Mouse (Mus musculus) hindbrain, embryonic 16.5 days (tissue): ENCODE results near the gene Atp4b. TPM values are rescaled to one million over a fixed set of nuclear protein-coding genes. Genes with fewer than 3 reads are reported as not detected.
"Not testable (repeated sequence)": the region's sequence is repeated elsewhere in the genome, so short reads cannot be mapped to it uniquely, and the experiment has no call there.

ENCODE experiments used
- ATAC-seq: fragments of 200-750 bp; cut with Nextera tagmentation; 2 replicates; pipeline ENCODE4 v1.8.0; 2017; ENCODE audit warnings: moderate TSS enrichment, moderate library complexity
- H3K27ac ChIP-seq: fragments of 300-500 bp; sonication (generic); 2 replicates; pipeline ENCODE4 v1.5.1; 2014; ENCODE audit warnings: low read depth, mild to moderate bottlenecking, control low read depth, low read length, moderate library complexity
- H3K27me3 ChIP-seq: fragments of 300-500 bp; sonication (generic); replicated peaks from 2 replicates; pipeline ENCODE4 v1.6.1; 2014; ENCODE audit warnings: low read length; ENCODE audit not compliant: control insufficient read depth, insufficient read depth
- H3K36me3 ChIP-seq: fragments of 300-500 bp; sonication (generic); 2 replicates; pipeline ENCODE4 v1.6.1; 2014; ENCODE audit warnings: mild to moderate bottlenecking, low read length, moderate library complexity, mixed read lengths; ENCODE audit not compliant: control insufficient read depth, insufficient read depth
- H3K4me1 ChIP-seq: fragments of 300-500 bp; sonication (generic); 2 replicates; pipeline ENCODE4 v1.6.1; 2014; ENCODE audit warnings: low read depth, low read length; ENCODE audit not compliant: control insufficient read depth, insufficient read depth
- H3K4me2 ChIP-seq: fragments of 300-500 bp; sonication (generic); 2 replicates; pipeline ENCODE4 v1.6.1; 2014; ENCODE audit warnings: mild to moderate bottlenecking, low read length, control low read depth, moderate library complexity
- H3K4me3 ChIP-seq: fragments of 300-500 bp; sonication (generic); 2 replicates; pipeline ENCODE4 v1.5.1; 2014; ENCODE audit warnings: mild to moderate bottlenecking, low read length, control low read depth, moderate library complexity
- H3K9ac ChIP-seq: fragments of 300-500 bp; sonication (generic); 2 replicates; pipeline ENCODE4 v1.6.1; 2014; ENCODE audit warnings: low read depth, mild to moderate bottlenecking, control low read depth, low read length, moderate library complexity
- H3K9me3 ChIP-seq: fragments of 300-500 bp; sonication (generic); 2 replicates; pipeline ENCODE4 v1.6.1; 2014; ENCODE audit warnings: mild to moderate bottlenecking, low read length, moderate library complexity; ENCODE audit not compliant: control insufficient read depth
- WGBS: fragments of 180-500 bp; shearing (Covaris S2); extraction: QIAGEN DNeasy Blood & Tissue Kit; methylation state at CpG from one replicate; pipeline ENCODE4 v1.1.7; 2014; 5-methylcytosine and 5-hydroxymethylcytosine counted together
- polyA plus RNA-seq: library from polyadenylated mRNA; unstranded; fragments of >200 nt; fragmentation: Nextera tagmentation; extraction: Ambion mirVana; gene quantifications from 2 replicates; pipeline ENCODE4 v1.2.1, GENCODE M21; 2015

The Atp4b gene
- polyA plus RNA-seq, 1 experiment from 2014 or later = not detected

GRCm38 (mm10) chr8:13342340-13342739, 54.3 kb downstream of the Atp4b start:
- H3K4me1 ChIP-seq = peaks cover 14% of the 10 kb centered on the region
- no peaks in the 10 kb centered on the region for H3K27me3 ChIP-seq
- no peak for ATAC-seq
- no peaks in the 10 kb centered on the region for H3K9me3 ChIP-seq
- H3K4me2 ChIP-seq = no peak overlapping the region
- 94% methylated on average over 2 of the region's 2 CpGs for WGBS
- peaks cover 18% of the 10 kb centered on the region for H3K36me3 ChIP-seq
- no peak overlapping the region for H3K27ac ChIP-seq
- H3K4me3 ChIP-seq = no peak overlapping the region
- H3K9ac ChIP-seq = no peak overlapping the region

GRCm38 (mm10) chr8:13340650-13341049, 56.0 kb downstream of the Atp4b start:
- no peaks in the 10 kb centered on the region for H3K9me3 ChIP-seq
- H3K4me2 ChIP-seq = no peak overlapping the region
- no peak for ATAC-seq
- peaks cover 12% of the 10 kb centered on the region for H3K36me3 ChIP-seq
- no peaks in the 10 kb centered on the region for H3K27me3 ChIP-seq
- H3K27ac ChIP-seq = no peak overlapping the region
- H3K4me1 ChIP-seq = peaks cover 14% of the 10 kb centered on the region
- 84% methylated on average over 8 of the region's 8 CpGs for WGBS
- no peak overlapping the region for H3K9ac ChIP-seq
- H3K4me3 ChIP-seq = no peak overlapping the region

DNA sequence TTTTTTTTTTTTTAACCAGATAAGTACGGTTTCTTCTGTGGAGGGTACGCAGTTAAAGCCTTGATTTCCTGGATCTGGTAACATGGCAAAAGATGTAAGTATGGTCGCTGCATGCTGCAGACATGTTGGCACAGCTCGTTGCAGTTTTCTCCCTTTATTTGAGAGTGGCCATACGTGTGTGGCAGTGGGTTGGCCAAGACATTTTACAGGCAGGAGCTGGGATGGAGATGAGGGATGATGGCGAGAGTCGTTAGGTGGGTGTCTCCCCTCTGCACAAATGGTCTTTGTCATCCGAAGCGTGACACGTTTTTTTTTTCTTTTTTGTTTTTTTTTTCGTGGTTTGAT, 57.0 kb downstream of the Atp4b start:
- peak overlapping the region; percentile 71 for H3K4me2 ChIP-seq
- H3K27ac ChIP-seq = no peak overlapping the region
- H3K4me1 ChIP-seq = peaks cover 14% of the 10 kb centered on the region
- no peaks in the 10 kb centered on the region for H3K9me3 ChIP-seq
- no peak for ATAC-seq
- H3K4me3 ChIP-seq = peak overlapping the region; percentile 92
- H3K9ac ChIP-seq = peak overlapping the region; percentile 93
- H3K27me3 ChIP-seq = no peaks in the 10 kb centered on the region
- H3K36me3 ChIP-seq = peaks cover 12% of the 10 kb centered on the region
- WGBS = 3% methylated on average over 11 of the region's 11 CpGs

- Histone ChIP-seq H3K4me3 (peak overlapping the region; percentile 92), H3K4me2 (peak overlapping the region; percentile 71), H3K9me3 (no peaks in the 10 kb centered on the region), H3K27ac (peak overlapping the region; percentile 80), H3K4me1 (peaks cover 14% of the 10 kb centered on the region), H3K27me3 (no peaks in the 10 kb centered on the region), H3K9ac (peak overlapping the region; percentile 93), H3K36me3 (peaks cover 8% of the 10 kb centered on the region)
- 1% methylated on average over 26 of the region's 70 CpGs for WGBS
- ATAC-seq = peak; percentile 62
Measured at GRCm38 (mm10) chr8:13338901-13339645, 57.6 kb downstream of the Atp4b start.

DNA sequence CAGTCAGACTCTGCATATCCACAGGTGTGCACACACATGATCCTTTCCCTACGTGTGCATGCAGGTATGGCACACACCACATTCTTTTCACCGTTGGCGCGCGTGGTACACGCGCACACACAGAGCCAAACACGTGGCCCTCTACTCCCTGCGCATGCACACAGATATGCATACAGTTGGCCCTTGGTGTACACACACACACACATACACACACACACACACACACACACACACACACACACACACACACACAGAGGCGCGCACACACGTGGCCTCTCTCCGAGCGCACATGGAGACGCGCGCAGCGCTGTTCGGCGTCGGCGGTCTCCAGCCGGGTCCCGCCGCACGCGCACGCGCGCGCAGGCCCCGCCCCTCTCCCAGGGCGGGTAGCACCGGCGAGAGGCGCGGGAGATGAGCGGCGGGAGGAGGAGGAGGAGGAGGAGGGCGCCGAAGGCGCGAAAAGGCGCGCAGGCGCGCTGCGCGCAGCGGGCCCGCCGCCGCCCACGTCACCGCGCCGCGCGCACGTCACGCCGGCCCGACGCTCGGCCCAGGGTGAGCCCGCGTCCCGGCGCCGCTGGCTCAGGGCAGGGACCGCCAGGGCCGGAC, 58.3 kb downstream of the Atp4b start, which contains the start of gene Tfdp1:
TSS of gene Tfdp1 (plus strand) at position 497 of the 606 bp plus-strand sequence.
- H3K9ac ChIP-seq = peak within 1 kb of the TSS; percentile 93
- peaks cover 3% of the 10 kb centered on the region; the same call in 1 of the 2 replicates for H3K36me3 ChIP-seq
- peak; percentile 95 for ATAC-seq
- H3K4me3 ChIP-seq = peak within 1 kb of the TSS; percentile 92
- H3K4me2 ChIP-seq = peak within 1 kb of the TSS; percentile 71
- peaks cover 14% of the 10 kb centered on the region for H3K4me1 ChIP-seq
- WGBS = under 1% methylated on average over 44 of the region's 72 CpGs
- no peaks in the 10 kb centered on the region for H3K27me3 ChIP-seq
- H3K9me3 ChIP-seq = no peaks in the 10 kb centered on the region
- peak within 1 kb of the TSS; percentile 80 for H3K27ac ChIP-seq

- Histone ChIP-seq H3K9me3 (no peaks in the 10 kb centered on the region), H3K4me1 (peaks cover 14% of the 10 kb centered on the region), H3K27ac (no peak overlapping the region), H3K27me3 (no peaks in the 10 kb centered on the region), H3K36me3 (peaks cover 3% of the 10 kb centered on the region; the same call in 1 of the 2 replicates), H3K9ac (no peak overlapping the region), H3K4me2 (peak overlapping the region; percentile 71), H3K4me3 (peak overlapping the region; percentile 92)
- 75% methylated on average over 3 of the region's 3 CpGs for WGBS
- no peak; the same call in 1 of the 2 replicates for ATAC-seq
Measured at GRCm38 (mm10) chr8:13337678-13338077, 58.9 kb downstream of the Atp4b start.

DNA sequence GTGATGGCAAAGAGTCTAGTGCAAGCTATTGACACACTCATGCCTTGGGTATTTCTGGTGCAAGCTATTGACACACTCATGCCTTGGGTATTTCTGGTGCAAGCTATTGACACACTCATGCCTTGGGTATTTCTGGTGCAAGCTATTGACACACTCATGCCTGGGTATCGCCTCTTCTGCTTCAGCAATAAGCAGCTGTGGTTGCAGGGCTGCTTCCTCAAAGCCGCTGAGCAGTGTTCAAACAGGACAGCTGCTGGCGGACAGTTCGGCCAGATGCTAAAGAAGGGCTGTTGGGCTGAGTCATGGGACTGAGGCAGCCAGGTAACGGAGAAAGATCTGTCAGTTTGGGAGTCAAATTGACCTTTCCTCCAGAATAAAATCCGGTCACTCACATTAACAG, 59.4 kb downstream of the Atp4b start:
- H3K4me3 ChIP-seq, H3K9me3 ChIP-seq, H3K27me3 ChIP-seq, H3K4me2 ChIP-seq, H3K27ac ChIP-seq, H3K9ac ChIP-seq, ATAC-seq, H3K36me3 ChIP-seq: not testable (repeated sequence)
- H3K4me1 ChIP-seq = peaks cover 14% of the 10 kb centered on the region
- WGBS = 90% methylated on average over 6 of the region's 6 CpGs

Other genes with a start within 250 kb of the Atp4b start
- 318 and 342 TPM in 2 replicates for gene Lamp1, start 237.7 kb downstream of the Atp4b start, polyA plus RNA-seq
- gene Grtp1, start 196.2 kb downstream of the Atp4b start, polyA plus RNA-seq = 13.2 and 15.2 TPM in 2 replicates
- gene Adprhl1, start 142.7 kb downstream of the Atp4b start, polyA plus RNA-seq = 0.59 and 0.60 TPM in 2 replicates
- 34.4 and 35.4 TPM in 2 replicates for gene Dcun1d2, start 108.7 kb downstream of the Atp4b start, polyA plus RNA-seq
- gene Tmco3, start 108.6 kb downstream of the Atp4b start, polyA plus RNA-seq = 50.6 and 57.2 TPM in 2 replicates
- 85.8 and 91.6 TPM in 2 replicates for gene Tfdp1, start 58.1 kb downstream of the Atp4b start, polyA plus RNA-seq
- not detected in 2 replicates for gene Grk1, start 8.3 kb upstream of the Atp4b start, polyA plus RNA-seq
- 1.8 and 3.1 TPM in 2 replicates for gene Tmem255b, start 38.4 kb upstream of the Atp4b start, polyA plus RNA-seq
- 65.1 and 67.4 TPM in 2 replicates for gene Gas6, start 97.7 kb upstream of the Atp4b start, polyA plus RNA-seq
- gene 1700029H14Rik, start 165.6 kb upstream of the Atp4b start, polyA plus RNA-seq = not detected in 2 replicates